Mouse (Mus musculus) thymus, adult 2 months (tissue): ENCODE results near the gene Prdm10.

Experiments used
- CTCF ChIP-seq: fragments of 200-500 bp; IDR thresholded peaks from 2 replicates; pipeline ENCODE4 v1.5.1; 2012; ENCODE audit warnings: mild to moderate bottlenecking, control low read depth, low read length, moderate library complexity, borderline replicate concordance; ENCODE audit not compliant: control insufficient read depth, poor library complexity, insufficient read depth; ENCODE audit errors: extremely low read depth
- POLR2A ChIP-seq: fragments of 200-500 bp; IDR thresholded peaks from 2 replicates; pipeline ENCODE4 v1.6.1; 2012; ENCODE audit warnings: mild to moderate bottlenecking, low read length, control low read depth, moderate library complexity; ENCODE audit not compliant: control insufficient read depth, poor library complexity, insufficient read depth; ENCODE audit errors: extremely low read depth

DNA sequence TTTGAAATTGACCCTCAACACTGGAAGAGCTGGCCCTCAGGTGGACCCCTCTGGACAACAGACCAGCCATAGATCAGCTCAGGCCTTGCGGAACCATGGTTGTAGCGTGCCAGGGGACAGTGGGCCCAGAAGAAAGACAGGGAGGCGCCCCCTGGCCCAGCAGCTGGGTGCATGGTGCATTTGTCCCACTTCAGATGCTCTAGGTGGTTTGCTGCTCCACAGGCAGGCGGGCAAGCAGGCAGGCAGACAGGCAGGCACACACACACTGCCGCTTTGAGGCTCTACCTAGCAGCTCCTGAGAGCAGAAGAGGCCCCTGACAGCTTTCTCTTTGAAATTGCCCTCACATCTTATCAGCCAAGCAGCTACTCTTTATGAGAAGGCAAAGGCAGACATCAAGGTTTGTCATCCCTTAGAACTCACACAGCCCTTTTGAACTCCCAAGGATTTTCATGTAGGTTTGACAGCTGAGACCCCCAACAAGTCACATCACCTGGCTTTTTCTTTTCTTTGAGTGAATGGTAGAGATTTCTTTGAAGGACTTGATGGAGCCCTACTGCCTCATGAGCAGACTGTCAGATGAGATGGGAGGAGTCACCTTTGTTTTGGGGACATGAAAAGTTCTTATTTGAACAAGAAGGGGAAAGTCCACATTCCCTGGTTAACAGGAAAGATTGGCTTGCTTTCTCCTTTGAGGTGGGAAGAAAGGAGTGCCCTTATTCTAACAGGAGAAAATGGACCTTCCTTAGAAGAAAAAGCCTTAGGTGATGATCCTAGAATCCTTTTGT lies 21.4 kb downstream of the Prdm10 start:
- no peak for TF ChIP-seq CTCF
- 0 out of 2 replicates have a peak, but pooled peaks have one; percentile 30 for TF ChIP-seq POLR2A
